Mouse (Mus musculus): ENCODE measurements around the gene St5.
A peak's percentile ranks its signal among the peaks of the same experiment; 100 is the strongest.

St5 gene

GRCm38 (mm10) chr7:109562676-109563075 is 140.7 kb downstream of the St5 start:
- DNase-seq, result no peak

DNA sequence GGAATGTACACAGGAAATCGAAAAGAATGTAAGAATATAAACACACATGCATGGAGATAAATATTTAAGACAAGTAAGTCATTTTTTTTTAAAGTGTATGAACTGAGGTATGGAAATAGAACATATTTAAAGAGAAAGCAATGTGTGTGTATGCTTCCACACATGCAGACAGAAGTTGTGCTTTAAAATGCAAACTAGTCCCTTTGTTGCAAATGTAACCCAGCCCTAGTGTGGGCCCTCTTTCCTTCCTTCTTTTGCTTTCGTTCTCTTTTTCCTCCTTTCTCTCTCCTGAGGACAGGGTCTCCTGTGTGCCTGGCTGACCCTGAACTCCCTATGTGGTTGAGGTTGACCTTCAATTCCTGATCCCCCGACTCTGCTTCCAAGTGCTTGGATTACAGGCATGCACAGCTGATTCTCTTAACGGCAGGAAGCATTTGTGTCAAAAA is 141.2 kb downstream of the St5 start:
- DNase-seq, result no peak

- no peak for DNase-seq
Observed at GRCm38 (mm10) chr7:109561466-109562153, 141.8 kb downstream of the St5 start.

GRCm38 (mm10) chr7:109559536-109559935 is 143.9 kb downstream of the St5 start:
- DNase-seq, result peak; percentile 38

DNA sequence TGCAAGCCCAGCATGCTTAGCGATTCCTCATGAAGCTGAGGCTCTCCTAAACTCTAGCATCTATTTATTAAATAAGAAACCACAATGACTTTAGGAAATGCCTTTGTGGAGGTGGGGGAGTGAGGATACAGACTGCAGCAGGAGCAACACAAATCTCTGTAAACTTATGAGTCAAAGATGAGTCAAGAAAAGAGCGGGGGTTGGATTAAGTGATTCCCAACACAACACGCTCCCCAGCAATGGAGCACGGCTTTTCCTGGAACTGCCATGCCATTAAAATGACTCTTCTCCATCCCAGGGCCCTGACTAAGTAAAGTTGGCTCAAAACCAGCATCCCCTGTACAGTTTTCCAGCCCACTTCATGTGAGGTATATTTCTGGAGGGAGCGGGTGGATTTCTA is 156.7 kb downstream of the St5 start:
- DNase-seq, result no peak

DNA sequence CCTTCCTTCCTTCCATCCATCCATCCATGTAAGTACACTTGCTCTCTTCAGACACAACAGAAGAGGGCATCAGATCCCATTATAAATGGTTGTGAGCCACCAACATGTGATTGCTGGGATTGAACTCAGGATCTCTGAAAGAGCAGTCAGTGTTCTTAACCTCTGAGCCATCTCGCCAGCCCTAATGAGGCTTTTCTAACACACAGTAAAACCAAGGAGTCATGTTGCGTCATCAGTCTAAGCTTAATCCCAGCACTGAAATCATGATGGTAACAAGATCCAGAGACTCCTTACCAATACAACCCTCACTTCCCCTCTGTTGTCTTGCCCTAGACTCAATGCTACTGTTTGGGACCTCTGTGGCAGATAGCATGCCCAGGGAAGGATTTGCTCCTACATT is 157.2 kb downstream of the St5 start:
- no peak for DNase-seq

DNA sequence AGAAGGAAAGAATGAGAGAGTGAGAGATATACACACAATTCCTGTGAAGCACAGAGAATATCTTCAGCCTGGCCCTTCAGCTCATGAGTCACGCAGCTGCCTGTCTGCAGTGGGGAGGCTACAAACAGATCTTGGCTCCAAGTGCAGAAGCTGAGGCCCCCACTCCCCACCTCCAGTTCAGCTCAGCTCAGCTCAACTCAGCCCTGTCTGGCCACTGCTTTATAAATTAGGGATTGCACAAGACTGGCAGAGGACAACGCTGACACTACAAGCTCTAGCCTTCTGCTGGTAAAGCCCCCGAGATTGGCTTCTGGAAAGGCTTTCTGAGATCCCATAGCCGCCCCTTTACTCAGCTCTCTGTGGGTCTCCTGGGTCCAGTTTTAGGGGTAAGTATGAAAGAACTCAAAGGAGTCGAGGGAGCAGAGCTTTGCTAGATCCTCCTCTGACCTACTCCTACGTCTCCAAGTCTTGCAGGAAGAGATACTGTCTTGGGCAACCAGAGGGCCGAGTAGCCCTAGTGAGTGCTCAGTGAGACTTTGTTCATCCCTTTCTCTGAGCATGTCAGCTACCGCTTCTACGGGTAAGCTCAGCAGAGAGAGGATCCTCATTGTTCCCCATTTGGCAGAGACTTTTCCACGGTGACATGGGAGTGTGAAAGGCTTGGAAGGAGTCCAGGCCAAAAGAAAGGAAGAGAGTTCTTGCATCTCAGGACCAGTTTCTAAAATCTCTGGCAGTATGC is 158.0 kb downstream of the St5 start:
- DNase-seq, result no peak

DNA sequence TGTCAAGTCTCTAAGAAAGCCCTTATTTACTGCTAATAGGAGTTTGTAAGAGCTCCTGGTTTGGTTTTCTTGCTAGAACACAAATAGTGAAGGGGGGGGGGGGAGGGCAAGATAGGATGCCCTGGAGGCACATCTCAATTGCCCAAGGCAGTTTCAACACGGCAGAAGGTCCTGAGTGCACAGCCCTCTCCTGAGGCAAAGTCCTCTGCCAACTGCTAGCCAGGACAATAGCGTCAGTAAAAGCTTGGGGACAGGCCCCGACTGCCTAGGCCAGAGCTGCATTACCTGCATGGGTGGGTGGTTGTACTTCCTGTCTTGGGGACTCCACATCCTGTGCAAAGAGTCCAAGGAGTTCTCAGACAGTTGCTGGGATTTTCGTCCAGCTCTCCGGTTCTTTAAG is 158.6 kb downstream of the St5 start:
- DNase-seq, result no peak

GRCm38 (mm10) chr7:109542364-109542628 is 161.1 kb downstream of the St5 start:
- DNase-seq, result no peak

DNA sequence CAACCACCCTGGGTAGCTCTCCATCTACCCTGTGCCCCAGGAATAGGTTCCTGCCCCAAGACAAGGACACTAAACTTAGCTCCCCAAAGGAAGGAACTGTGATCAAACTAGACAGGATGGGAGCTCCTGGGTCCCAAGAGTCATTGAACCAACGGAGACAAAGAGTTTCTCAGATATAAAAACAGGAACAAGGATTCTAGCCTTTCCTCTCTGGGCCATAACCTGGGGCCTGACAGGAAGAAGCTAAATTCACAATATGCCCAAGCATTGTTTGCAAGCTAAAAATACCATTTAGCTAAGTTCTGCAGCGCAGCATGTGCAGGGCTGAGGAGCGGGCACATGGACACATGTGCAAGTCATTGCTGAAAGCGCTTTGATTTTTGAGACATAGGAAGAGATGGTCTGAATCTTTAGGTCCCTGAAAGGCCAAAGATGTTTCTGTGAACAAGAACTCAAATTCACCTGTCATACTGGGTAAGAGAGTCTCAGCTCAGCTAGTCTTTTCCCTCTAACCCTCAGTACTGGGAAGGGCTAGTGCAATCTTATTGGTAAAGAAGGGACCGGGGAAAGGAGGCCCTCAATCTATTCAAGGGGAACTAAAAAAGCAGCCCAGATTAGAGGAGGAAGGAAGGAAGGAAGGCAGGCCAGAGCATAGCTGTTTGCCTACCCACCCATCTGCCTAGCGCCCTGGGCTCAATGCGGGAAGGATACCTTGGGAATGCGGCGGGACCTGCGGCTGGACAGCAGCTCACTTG is 161.6 kb downstream of the St5 start:
- no peak for DNase-seq

GRCm38 (mm10) chr7:109540902-109541301 is 162.5 kb downstream of the St5 start:
- DNase-seq, result no peak

DNA sequence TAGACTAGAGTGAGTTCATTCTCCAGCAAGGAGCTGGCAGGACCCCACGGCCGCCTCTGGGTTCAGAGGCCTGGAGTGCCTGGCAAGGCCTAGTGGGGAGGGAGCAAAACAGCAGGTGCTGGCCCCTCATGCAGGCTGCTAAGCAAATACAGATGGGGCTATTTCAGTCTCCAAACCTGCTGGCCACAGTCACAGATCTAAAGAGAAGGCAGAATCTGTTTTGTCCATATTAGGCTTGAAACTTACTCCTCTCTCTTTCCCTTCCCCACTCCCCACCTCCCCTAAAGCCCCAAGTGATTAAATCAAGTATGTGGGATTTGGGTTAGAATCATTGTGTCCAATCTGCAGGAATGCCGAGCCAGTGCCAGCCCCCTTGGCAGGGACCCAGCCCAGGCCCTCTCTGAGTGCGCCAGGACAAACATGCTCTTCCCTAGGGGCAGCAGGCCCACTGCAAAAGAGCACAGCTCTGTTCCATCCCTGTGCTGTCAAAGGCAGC is 166.9 kb downstream of the St5 start:
- peak; percentile 79 for DNase-seq

- no peak for DNase-seq
Observed at GRCm38 (mm10) chr7:109534921-109535320, 168.5 kb downstream of the St5 start.

DNA sequence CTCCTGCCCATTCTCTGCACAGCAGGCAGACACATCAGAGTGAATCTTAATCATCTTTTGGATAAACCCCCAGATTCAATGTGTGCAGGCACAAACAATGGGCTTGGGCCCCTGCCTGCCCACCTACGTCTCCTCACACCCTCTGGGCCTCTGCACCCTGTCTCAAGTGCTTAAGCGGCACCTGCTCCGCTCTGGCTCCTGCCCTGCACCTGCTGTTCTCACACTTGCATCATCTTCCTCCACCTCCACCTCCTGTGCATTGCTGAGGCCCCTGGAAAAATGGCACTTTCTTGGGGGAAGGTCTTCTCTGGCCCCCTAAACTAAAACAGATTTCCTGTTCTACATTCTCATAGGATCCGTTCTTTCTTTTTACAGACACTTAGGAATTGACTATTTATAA is 169.5 kb downstream of the St5 start:
- no peak for DNase-seq

DNA sequence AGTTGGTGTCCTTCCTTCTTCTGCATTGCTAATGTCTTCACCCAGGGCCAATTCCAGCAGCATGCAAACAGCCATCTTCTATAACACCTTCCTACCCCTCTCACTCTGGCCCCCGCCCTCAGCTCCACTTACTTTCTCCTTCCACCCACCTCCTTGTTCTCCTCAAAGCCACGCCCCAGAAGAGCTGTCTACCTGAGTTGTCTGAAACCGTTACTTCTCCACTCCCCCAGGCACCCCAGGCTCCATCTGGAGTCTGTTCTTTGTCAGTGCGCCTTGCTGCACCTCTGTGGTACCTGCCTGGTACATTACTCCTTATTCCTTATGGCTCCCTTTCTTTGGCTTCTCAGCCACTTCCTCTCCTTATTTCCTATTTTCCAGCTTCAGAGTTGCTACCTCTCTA is 170.3 kb downstream of the St5 start:
- no peak for DNase-seq

- DNase-seq, result no peak
Observed at GRCm38 (mm10) chr7:109532691-109533090, 170.7 kb downstream of the St5 start.

GRCm38 (mm10) chr7:109531501-109531900 is 171.9 kb downstream of the St5 start:
- no peak for DNase-seq

DNA sequence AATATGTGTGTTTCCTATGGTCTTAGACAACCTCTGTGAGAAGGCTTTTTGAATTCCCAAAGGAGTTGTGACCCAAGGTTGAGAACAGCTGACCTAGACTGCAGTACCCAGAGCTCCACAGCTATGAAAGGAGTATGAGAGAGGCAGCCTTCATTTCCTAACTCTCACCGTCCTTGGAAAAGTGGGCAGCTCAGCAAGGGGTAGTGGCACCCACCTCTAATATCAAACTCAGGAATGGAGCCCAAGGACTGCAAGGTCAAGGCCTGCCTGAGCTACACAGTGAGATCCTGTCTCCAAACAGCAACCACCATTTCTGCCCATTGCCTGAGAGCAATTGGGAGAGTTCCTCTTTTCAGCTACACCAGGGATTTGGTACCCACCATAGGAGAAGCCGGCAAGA is 173.7 kb downstream of the St5 start:
- no peak for DNase-seq

GRCm38 (mm10) chr7:109528356-109528755 is 175.0 kb downstream of the St5 start:
- DNase-seq, result peak; percentile 56

DNA sequence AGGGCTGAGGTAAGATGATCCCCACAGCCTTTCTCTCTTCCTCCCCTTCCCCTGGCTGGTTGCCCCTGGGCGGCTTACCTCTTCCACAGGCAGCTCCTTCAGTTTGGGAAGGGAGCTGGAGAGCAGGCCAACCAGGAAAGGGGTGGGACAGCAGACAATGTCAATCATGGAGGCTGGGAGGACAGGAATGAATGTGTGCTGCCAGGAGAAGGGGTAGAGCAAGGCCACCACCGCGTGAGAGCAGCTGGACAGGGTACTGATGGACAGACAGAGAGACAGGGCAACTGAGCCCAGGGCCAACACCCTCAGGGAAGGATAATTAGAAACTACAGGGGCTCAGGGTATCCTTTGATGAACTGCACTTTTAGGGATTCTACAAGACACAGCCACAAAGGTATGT is 175.9 kb downstream of the St5 start:
- DNase-seq, result no peak

DNA sequence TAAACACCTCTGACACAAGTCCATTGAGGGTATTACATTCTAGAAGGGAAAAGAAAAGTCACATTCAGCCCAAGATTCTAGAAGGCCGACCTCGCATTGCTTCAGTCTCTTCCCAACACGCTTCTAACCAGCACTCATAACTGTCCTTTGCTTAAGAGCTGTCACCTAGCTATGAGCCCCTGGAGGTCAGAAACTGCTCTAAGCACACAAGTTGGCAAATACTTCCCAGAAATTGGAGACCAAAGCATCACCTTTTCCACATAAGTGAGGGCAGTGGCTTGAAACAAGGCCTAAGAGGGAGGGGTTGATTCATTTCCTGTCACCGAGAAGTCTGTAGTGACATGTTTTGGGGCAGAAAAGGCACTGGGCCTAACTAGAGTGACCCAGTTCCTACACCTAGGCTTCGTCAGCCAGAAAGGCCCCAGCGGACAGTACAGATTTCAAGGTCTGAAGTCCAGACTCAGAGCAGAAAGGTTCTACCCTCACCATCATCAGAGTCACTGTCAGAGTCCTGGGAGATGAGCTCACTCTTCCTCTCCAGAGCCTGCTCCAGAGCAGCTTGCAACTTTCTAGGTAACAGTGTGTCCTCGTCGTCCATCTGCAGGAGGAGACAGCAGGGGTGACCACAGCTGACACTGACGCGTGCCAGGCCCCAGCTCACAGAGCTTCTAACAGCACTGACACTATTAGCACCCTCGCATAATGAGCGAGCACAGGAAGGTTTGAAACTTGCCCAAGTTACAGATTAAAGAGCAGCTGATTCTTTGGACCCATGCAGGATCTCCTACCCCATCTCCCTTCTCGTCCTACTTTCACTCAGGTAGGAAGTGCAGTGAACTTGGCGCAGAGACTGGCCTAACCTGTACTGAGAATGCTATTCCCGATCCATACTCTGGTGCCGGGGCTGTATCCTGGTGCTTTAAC is 177.4 kb downstream of the St5 start:
- no peak for DNase-seq

GRCm38 (mm10) chr7:109524763-109525162 is 178.6 kb downstream of the St5 start:
- no peak for DNase-seq

- no peak for DNase-seq
Observed at GRCm38 (mm10) chr7:109524442-109524744, 179.0 kb downstream of the St5 start.

All from cerebellum, adult 9-11 months (tissue).